Mouse (Mus musculus) intestine, postnatal 0 days (tissue): ENCODE results near the gene Crtac1. TPM values are rescaled to one million over a fixed set of nuclear protein-coding genes. Genes with fewer than 3 reads are reported as not detected.

ENCODE experiments used
- ATAC-seq: fragments of 200-750 bp; cut with Nextera tagmentation; 2 replicates; pipeline ENCODE4 v1.8.0; 2017; ENCODE audit warnings: mild to moderate bottlenecking, moderate TSS enrichment, moderate library complexity
- H3K27ac ChIP-seq: fragments of 300-500 bp; sonication (generic); 2 replicates; pipeline ENCODE4 v1.5.1; 2014; ENCODE audit warnings: mild to moderate bottlenecking, low read depth, low read length, moderate library complexity
- H3K27me3 ChIP-seq: fragments of 300-500 bp; sonication (generic); replicated peaks from 2 replicates; pipeline ENCODE4 v1.6.1; 2014; ENCODE audit warnings: low read length, mixed read lengths; ENCODE audit not compliant: control insufficient read depth, insufficient read depth
- H3K36me3 ChIP-seq: fragments of 300-500 bp; sonication (generic); 2 replicates; pipeline ENCODE4 v1.6.1; 2014; ENCODE audit warnings: mild to moderate bottlenecking, moderate library complexity; ENCODE audit not compliant: control insufficient read depth, insufficient read depth
- H3K4me1 ChIP-seq: fragments of 300-500 bp; sonication (generic); replicated peaks from 2 replicates; pipeline ENCODE4 v1.6.1; 2014; ENCODE audit warnings: antibody characterized with exemption, low read length, mixed read lengths; ENCODE audit not compliant: control insufficient read depth, insufficient read depth
- H3K4me2 ChIP-seq: fragments of 300-500 bp; sonication (generic); replicated peaks from 2 replicates; pipeline ENCODE4 v1.6.1; 2014; ENCODE audit warnings: low read depth, mild to moderate bottlenecking, moderate library complexity
- H3K4me3 ChIP-seq: fragments of 300-500 bp; sonication (generic); 2 replicates; pipeline ENCODE4 v1.5.1; 2014; ENCODE audit warnings: low read depth, low read length
- H3K9ac ChIP-seq: fragments of 300-500 bp; sonication (generic); 2 replicates; pipeline ENCODE4 v1.6.1; 2014; ENCODE audit warnings: mild to moderate bottlenecking, low read depth, low read length
- H3K9me3 ChIP-seq: fragments of 300-500 bp; sonication (generic); 2 replicates; pipeline ENCODE4 v1.6.1; 2016; ENCODE audit warnings: mixed run types; ENCODE audit not compliant: control insufficient read depth
- CTCF ChIP-seq: sonication (generic); IDR thresholded peaks from 2 replicates; pipeline ENCODE4 v1.5.1; 2016; ENCODE audit warnings: low read depth, mild to moderate bottlenecking, control low read depth, antibody characterized with exemption, moderate library complexity
- WGBS: fragments of 180-500 bp; shearing (Covaris S2); extraction: QIAGEN DNeasy Blood & Tissue Kit; methylation state at CpG from one replicate; pipeline ENCODE4 v1.1.7; 2014; 5-methylcytosine and 5-hydroxymethylcytosine counted together
- polyA plus RNA-seq: library from polyadenylated mRNA; unstranded; fragments of >200 nt; fragmentation: Nextera tagmentation; extraction: Ambion mirVana; gene quantifications from 2 replicates; pipeline ENCODE4 v1.2.1, GENCODE M21; 2015

Gene Crtac1
- polyA plus RNA-seq, 1 experiment from 2014 or later: 4.3 TPM

DNA sequence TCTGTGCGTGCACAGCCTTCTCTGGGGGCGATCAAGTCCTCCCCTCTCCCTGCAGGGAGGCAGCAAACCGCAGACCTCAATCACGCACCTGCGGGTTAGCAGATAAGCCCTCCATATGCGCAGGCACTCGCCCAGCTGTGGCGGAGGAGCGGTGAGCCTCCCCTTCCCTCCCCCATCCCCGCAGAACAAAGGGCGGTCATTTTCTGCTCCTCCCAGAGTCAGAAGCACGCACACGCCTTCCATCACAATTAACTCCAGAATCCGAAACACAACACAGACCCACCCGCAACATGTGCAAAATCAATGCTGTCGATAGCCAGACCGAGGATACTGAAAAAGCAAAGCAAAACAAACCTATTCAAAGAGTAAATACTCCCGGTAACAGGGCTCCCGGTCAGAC lies 22.4 kb downstream of the Crtac1 start:
- no peaks in the 10 kb centered on the region for H3K4me1 ChIP-seq
- ATAC-seq: no peak
- H3K27ac ChIP-seq: no peak overlapping the region
- peaks cover 6% of the 10 kb centered on the region for H3K27me3 ChIP-seq
- H3K9ac ChIP-seq: no peak overlapping the region
- WGBS: 2% methylated on average over 19 of the region's 19 CpGs
- no peak for TF ChIP-seq CTCF
- H3K4me3 ChIP-seq: no peak overlapping the region
- no peaks in the 10 kb centered on the region for H3K9me3 ChIP-seq
- no peak overlapping the region for H3K4me2 ChIP-seq
- no peaks in the 10 kb centered on the region for H3K36me3 ChIP-seq

DNA sequence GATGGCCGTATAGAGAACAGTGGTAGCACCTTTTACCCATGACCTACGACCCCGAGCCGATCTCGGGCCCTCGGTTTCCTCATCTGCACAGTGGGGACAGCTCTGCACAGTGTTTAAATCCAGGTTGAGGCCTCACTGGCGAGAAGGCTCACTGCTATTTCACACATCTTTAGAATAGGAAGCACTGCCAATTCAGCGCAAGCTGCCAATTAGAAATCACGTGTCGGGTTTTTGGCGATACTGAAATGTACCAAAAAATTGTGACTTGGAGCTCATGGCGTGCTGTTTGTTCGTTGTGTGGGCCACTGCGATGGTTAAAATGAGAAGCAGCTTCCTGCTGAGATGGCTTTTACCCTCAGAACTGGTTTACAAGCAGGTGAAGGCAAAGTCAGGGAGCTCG lies 27.2 kb downstream of the Crtac1 start:
- no peaks in the 10 kb centered on the region for H3K36me3 ChIP-seq
- no peak overlapping the region for H3K27ac ChIP-seq
- no peak for TF ChIP-seq CTCF
- ATAC-seq: no peak
- H3K4me1 ChIP-seq: no peaks in the 10 kb centered on the region
- H3K9ac ChIP-seq: no peak overlapping the region
- H3K4me3 ChIP-seq: no peak overlapping the region
- WGBS: 87% methylated on average over 15 of the region's 15 CpGs
- peaks cover 6% of the 10 kb centered on the region for H3K27me3 ChIP-seq
- H3K9me3 ChIP-seq: no peaks in the 10 kb centered on the region
- H3K4me2 ChIP-seq: no peak overlapping the region

- no peak overlapping the region for H3K9ac ChIP-seq
- H3K27ac ChIP-seq: no peak overlapping the region
- no peak overlapping the region for H3K4me3 ChIP-seq
- H3K36me3 ChIP-seq: no peaks in the 10 kb centered on the region
- no peaks in the 10 kb centered on the region for H3K4me1 ChIP-seq
- no peak for ATAC-seq
- H3K4me2 ChIP-seq: no peak overlapping the region
- no peaks in the 10 kb centered on the region for H3K9me3 ChIP-seq
- no peak for TF ChIP-seq CTCF
- 63% methylated on average over 3 of the region's 3 CpGs for WGBS
- no peaks in the 10 kb centered on the region for H3K27me3 ChIP-seq
Observed at GRCm38 (mm10) chr19:42399974-42400373, 31.6 kb downstream of the Crtac1 start.

GRCm38 (mm10) chr19:42397281-42397680 lies 34.3 kb downstream of the Crtac1 start:
- no peak for TF ChIP-seq CTCF
- Histone ChIP-seq H3K27ac (no peak overlapping the region), H3K9me3 (no peaks in the 10 kb centered on the region), H3K4me2 (no peak overlapping the region), H3K27me3 (no peaks in the 10 kb centered on the region), H3K4me3 (no peak overlapping the region), H3K36me3 (no peaks in the 10 kb centered on the region), H3K9ac (no peak overlapping the region), H3K4me1 (no peaks in the 10 kb centered on the region)
- 17% methylated on average over 11 of the region's 11 CpGs for WGBS
- no peak for ATAC-seq

DNA sequence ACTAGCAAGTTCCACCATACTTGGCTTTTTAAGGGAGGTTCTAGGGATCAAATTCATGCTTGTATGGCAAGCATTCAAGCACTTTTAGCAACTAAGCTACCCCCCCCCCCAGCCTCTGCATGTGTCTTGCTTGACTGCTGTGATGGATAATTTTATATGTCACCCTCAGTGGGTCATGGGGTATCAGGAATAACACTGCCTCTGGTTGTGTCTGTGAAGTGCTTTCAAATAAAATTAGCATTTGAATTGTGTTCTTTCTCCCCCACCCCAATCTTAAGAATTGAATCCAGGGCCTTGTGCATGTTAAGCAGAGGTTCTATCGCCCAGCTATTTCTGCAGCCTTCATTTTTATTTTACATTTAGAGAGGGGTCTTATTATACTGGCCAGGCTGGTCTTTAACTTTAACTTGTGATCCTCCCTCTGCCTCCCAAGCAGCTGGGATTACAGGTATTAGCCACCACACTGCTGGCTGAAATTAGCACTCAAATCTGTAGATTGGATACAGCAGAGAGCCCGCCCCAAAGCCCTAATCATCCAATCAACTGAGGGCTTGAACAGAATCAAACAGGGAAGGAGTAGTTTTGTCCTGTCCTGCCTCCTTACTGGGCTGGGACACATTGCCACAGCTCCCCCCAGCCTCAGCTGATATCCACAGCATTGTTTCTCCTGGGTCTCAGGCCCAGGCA lies 36.6 kb downstream of the Crtac1 start:
- H3K4me1 ChIP-seq: no peaks in the 10 kb centered on the region
- H3K27me3 ChIP-seq: no peaks in the 10 kb centered on the region
- H3K9ac ChIP-seq: no peak overlapping the region
- H3K36me3 ChIP-seq: no peaks in the 10 kb centered on the region
- H3K27ac ChIP-seq: no peak overlapping the region
- no peaks in the 10 kb centered on the region for H3K9me3 ChIP-seq
- no peak for ATAC-seq
- no peak overlapping the region for H3K4me2 ChIP-seq
- 57% methylated on average over 2 of the region's 2 CpGs for WGBS
- no peak for TF ChIP-seq CTCF
- H3K4me3 ChIP-seq: no peak overlapping the region

DNA sequence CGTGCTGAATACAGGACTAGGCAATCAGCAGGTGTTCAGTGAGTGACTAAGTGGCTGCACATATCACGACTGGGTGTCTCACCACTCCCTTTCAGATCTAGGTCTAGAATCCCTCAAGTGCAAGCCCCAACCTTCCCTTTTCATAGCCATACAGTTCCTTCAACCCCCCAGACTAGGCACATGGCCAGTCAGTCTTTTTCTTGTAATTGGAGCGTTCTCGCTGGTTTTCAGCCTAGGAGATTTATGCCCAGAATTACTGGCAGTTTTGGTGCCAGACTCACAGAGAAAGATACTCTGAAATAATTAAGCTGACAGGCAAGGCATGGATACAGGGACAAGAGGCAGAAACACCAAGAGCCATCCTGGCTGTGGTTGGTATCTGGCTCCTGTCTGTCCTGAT lies 37.7 kb downstream of the Crtac1 start:
- ATAC-seq: no peak
- H3K4me2 ChIP-seq: no peak overlapping the region
- H3K4me1 ChIP-seq: no peaks in the 10 kb centered on the region
- 81% methylated on average over 4 of the region's 4 CpGs for whole genome bisulfite sequencing
- H3K4me3 ChIP-seq: no peak overlapping the region
- H3K27ac ChIP-seq: no peak overlapping the region
- no peak for TF ChIP-seq CTCF
- no peaks in the 10 kb centered on the region for H3K36me3 ChIP-seq
- no peak overlapping the region for H3K9ac ChIP-seq
- H3K27me3 ChIP-seq: no peaks in the 10 kb centered on the region
- no peaks in the 10 kb centered on the region for H3K9me3 ChIP-seq

GRCm38 (mm10) chr19:42392094-42392493 lies 39.5 kb downstream of the Crtac1 start:
- Histone ChIP-seq H3K4me3 (no peak overlapping the region), H3K4me2 (no peak overlapping the region), H3K27ac (no peak overlapping the region), H3K9ac (no peak overlapping the region), H3K4me1 (no peaks in the 10 kb centered on the region), H3K27me3 (no peaks in the 10 kb centered on the region), H3K9me3 (no peaks in the 10 kb centered on the region), H3K36me3 (no peaks in the 10 kb centered on the region)
- no peak for ATAC-seq
- TF ChIP-seq CTCF: no peak
- WGBS: 79% methylated on average over 8 of the region's 8 CpGs
